Mouse (Mus musculus) forebrain, embryonic 11.5 days (tissue): ENCODE measurements around the gene Mrpl23. TPM values are rescaled to one million over a fixed set of nuclear protein-coding genes. Genes with fewer than 3 reads are reported as not detected.

Experiments used
- ATAC-seq: fragments of 200-750 bp; cut with Nextera tagmentation; replicated peaks from 2 replicates; pipeline ENCODE4 v1.8.0; 2017; ENCODE audit warnings: moderate TSS enrichment; ENCODE audit not compliant: low FRiP score
- DNase-seq: peaks from one replicate; pipeline ENCODE4 v3.0.0-alpha.2; 2017; ENCODE audit warnings: low spot score
- H3K27ac ChIP-seq: fragments of 300-500 bp; sonication (generic); 2 replicates; pipeline ENCODE4 v1.5.1; 2014; ENCODE audit warnings: low read depth, low read length
- H3K27me3 ChIP-seq: fragments of 300-500 bp; sonication (generic); 2 replicates; pipeline ENCODE4 v1.6.1; 2014; ENCODE audit warnings: mild to moderate bottlenecking, low read length, mixed read lengths; ENCODE audit not compliant: control insufficient read depth, insufficient read depth
- H3K36me3 ChIP-seq: fragments of 300-500 bp; sonication (generic); 2 replicates; pipeline ENCODE4 v1.6.1; 2014; ENCODE audit warnings: mild to moderate bottlenecking, low read length, moderate library complexity, mixed read lengths; ENCODE audit not compliant: control insufficient read depth, insufficient read depth
- H3K4me1 ChIP-seq: fragments of 300-500 bp; sonication (generic); replicated peaks from 2 replicates; pipeline ENCODE4 v1.6.1; 2014; ENCODE audit warnings: low read length, mixed read lengths; ENCODE audit not compliant: control insufficient read depth, insufficient read depth
- H3K4me2 ChIP-seq: fragments of 300-500 bp; sonication (generic); 2 replicates; pipeline ENCODE4 v1.6.1; 2014; ENCODE audit warnings: low read depth, mild to moderate bottlenecking, low read length, moderate library complexity, mixed read lengths; ENCODE audit not compliant: severe bottlenecking
- H3K4me3 ChIP-seq: fragments of 300-500 bp; sonication (generic); 2 replicates; pipeline ENCODE4 v1.5.1; 2014; ENCODE audit warnings: low read depth, low read length
- H3K9ac ChIP-seq: fragments of 300-500 bp; sonication (generic); 2 replicates; pipeline ENCODE4 v1.6.1; 2014; ENCODE audit warnings: low read length
- H3K9me3 ChIP-seq: fragments of 300-500 bp; sonication (generic); 2 replicates; pipeline ENCODE4 v1.6.1; 2016; ENCODE audit warnings: low read length, mixed read lengths; ENCODE audit not compliant: control insufficient read depth
- WGBS: fragments of 180-500 bp; shearing (Covaris S2); extraction: QIAGEN DNeasy Blood & Tissue Kit; methylation state at CpG from one replicate; pipeline ENCODE4 v1.1.7; 2014; 5-methylcytosine and 5-hydroxymethylcytosine counted together
- polyA plus RNA-seq: library from polyadenylated mRNA; unstranded; fragments of >200 nt; fragmentation: Nextera tagmentation; extraction: Ambion mirVana; gene quantifications from 2 replicates; pipeline ENCODE4 v1.2.1, GENCODE M21; 2014

Mrpl23 gene
- polyA plus RNA-seq, 1 experiment from 2014 or later: 18.7 TPM

GRCm38 (mm10) chr7:142558511-142559146 lies 26.1 kb downstream of the Mrpl23 start:
- Histone ChIP-seq H3K4me1 (peaks cover 11% of the 10 kb centered on the region; the same call in 1 of the 2 replicates), H3K36me3 (no peaks in the 10 kb centered on the region), H3K4me3 (no peak overlapping the region), H3K27ac (no peak overlapping the region), H3K9me3 (no peaks in the 10 kb centered on the region), H3K27me3 (no peaks in the 10 kb centered on the region), H3K4me2 (no peak overlapping the region), H3K9ac (no peak overlapping the region)
- WGBS: 89% methylated on average over 9 of the region's 9 CpGs
- no peak for DNase-seq
- ATAC-seq: no peak

GRCm38 (mm10) chr7:142559651-142560175 lies 27.2 kb downstream of the Mrpl23 start:
- Histone ChIP-seq H3K4me1 (peaks cover 7% of the 10 kb centered on the region; the same call in 1 of the 2 replicates), H3K27ac (no peak overlapping the region), H3K36me3 (no peaks in the 10 kb centered on the region), H3K9me3 (no peaks in the 10 kb centered on the region), H3K9ac (no peak overlapping the region), H3K27me3 (no peaks in the 10 kb centered on the region), H3K4me2 (no peak overlapping the region), H3K4me3 (no peak overlapping the region)
- ATAC-seq: no peak
- no peak for DNase-seq
- whole genome bisulfite sequencing: 51% methylated on average over 5 of the region's 5 CpGs

GRCm38 (mm10) chr7:142560942-142561855 lies 28.7 kb downstream of the Mrpl23 start:
- no peak for DNase-seq
- WGBS: 28% methylated on average over 18 of the region's 18 CpGs

GRCm38 (mm10) chr7:142561856-142562404 lies 29.4 kb downstream of the Mrpl23 start:
- ATAC-seq: no peak
- Histone ChIP-seq H3K36me3 (no peaks in the 10 kb centered on the region), H3K4me3 (no peak overlapping the region), H3K4me2 (no peak overlapping the region), H3K27me3 (no peaks in the 10 kb centered on the region), H3K4me1 (peaks cover 7% of the 10 kb centered on the region; the same call in 1 of the 2 replicates), H3K9ac (no peak overlapping the region), H3K9me3 (no peaks in the 10 kb centered on the region), H3K27ac (no peak overlapping the region)
- WGBS: 74% methylated on average over 4 of the region's 4 CpGs
- DNase-seq: no peak

More at GRCm38 (mm10) chr7:142560942-142561855, 28.7 kb downstream of the Mrpl23 start:
- no peaks in the 10 kb centered on the region for H3K9me3 ChIP-seq
- H3K9ac ChIP-seq: no peak overlapping the region
- H3K4me3 ChIP-seq: no peak overlapping the region
- H3K4me1 ChIP-seq: peaks cover 7% of the 10 kb centered on the region; the same call in 1 of the 2 replicates
- H3K27me3 ChIP-seq: no peaks in the 10 kb centered on the region
- no peak overlapping the region for H3K4me2 ChIP-seq
- ATAC-seq: no peak
- no peak overlapping the region for H3K27ac ChIP-seq
- no peaks in the 10 kb centered on the region for H3K36me3 ChIP-seq

- Histone ChIP-seq H3K36me3 (no peaks in the 10 kb centered on the region), H3K27me3 (no peaks in the 10 kb centered on the region), H3K4me3 (no peak overlapping the region), H3K9me3 (no peaks in the 10 kb centered on the region), H3K27ac (no peak overlapping the region), H3K4me1 (peaks cover 7% of the 10 kb centered on the region; the same call in 1 of the 2 replicates), H3K9ac (no peak overlapping the region), H3K4me2 (no peak overlapping the region)
- 37% methylated on average over 6 of the region's 6 CpGs for WGBS
- no peak for ATAC-seq
- no peak for DNase-seq
Observed at GRCm38 (mm10) chr7:142563168-142563567, 30.7 kb downstream of the Mrpl23 start.

DNA sequence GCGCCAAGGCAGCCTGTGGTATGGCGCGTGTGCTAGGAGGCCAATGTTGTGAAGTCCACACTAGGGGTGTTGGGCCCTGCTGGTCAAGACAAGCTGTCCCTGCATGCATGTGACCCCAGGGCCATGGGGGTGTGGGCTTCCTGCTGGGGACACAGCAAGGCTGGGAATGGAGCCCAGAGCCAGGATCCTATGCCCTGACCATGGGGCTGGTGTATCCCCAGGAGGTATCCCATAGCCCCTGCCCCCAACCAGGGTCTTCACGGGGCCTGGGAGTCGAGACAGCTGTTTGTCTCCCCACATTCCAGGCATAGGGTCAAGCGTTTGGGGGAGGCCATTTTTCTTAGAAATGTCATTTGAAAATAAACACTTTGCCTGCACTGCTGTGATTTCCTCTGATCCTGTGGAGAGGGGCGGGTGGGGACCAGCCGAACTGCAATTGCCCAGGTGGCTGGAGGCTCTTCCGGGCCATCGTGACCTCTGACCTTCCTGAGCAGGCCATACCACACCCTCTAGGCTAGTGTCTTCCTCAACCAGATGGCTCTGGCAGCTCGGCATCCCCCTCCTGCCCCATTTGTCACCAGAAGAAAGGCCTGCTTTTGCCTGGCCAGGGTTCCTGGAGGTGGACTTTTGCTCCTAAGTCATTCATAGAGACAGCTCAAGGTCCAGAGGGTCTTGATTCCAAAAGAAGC lies 32.6 kb downstream of the Mrpl23 start:
- ATAC-seq (no peak), DNase-seq (no peak)
- Histone ChIP-seq H3K4me1 (peaks cover 5% of the 10 kb centered on the region; the same call in 1 of the 2 replicates), H3K36me3 (no peaks in the 10 kb centered on the region), H3K9me3 (no peaks in the 10 kb centered on the region), H3K4me3 (no peak overlapping the region), H3K9ac (no peak overlapping the region), H3K4me2 (no peak overlapping the region), H3K27me3 (no peaks in the 10 kb centered on the region), H3K27ac (no peak overlapping the region)
- 72% methylated on average over 11 of the region's 11 CpGs for WGBS

DNA sequence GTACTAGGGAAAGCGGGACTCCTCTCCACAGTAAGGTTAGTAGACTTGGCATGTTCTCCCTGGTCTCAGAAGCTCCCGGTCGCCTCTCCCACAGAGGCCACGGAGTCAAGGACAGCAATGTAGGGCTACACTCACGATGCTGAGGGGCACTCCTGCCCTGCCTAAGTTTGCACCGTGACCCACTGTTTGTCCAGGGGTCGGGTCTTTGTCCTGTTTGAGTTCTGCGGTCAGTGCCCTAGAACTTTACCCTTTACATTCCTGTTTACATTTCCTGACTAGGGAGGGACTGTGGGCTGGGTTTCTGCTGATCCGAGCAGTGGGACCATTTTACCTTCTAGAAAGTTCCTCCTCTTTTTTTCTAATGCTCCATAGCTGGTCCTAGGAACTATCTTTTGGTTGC lies 34.0 kb downstream of the Mrpl23 start:
- Histone ChIP-seq H3K4me2 (no peak overlapping the region), H3K27ac (no peak overlapping the region), H3K36me3 (no peaks in the 10 kb centered on the region), H3K4me3 (no peak overlapping the region), H3K9ac (no peak overlapping the region), H3K27me3 (no peaks in the 10 kb centered on the region), H3K4me1 (peaks cover 2% of the 10 kb centered on the region; the same call in 1 of the 2 replicates), H3K9me3 (no peaks in the 10 kb centered on the region)
- WGBS: 81% methylated on average over 9 of the region's 9 CpGs
- DNase-seq (no peak), ATAC-seq (no peak)

GRCm38 (mm10) chr7:142568985-142569384 lies 36.5 kb downstream of the Mrpl23 start:
- Histone ChIP-seq H3K4me3 (no peak overlapping the region), H3K4me1 (no peaks in the 10 kb centered on the region), H3K9ac (no peak overlapping the region), H3K27me3 (no peaks in the 10 kb centered on the region), H3K36me3 (no peaks in the 10 kb centered on the region), H3K9me3 (no peaks in the 10 kb centered on the region), H3K4me2 (no peak overlapping the region), H3K27ac (no peak overlapping the region)
- DNase-seq (no peak), ATAC-seq (no peak)
- 59% methylated on average over 8 of the region's 8 CpGs for WGBS
